Mouse (Mus musculus) CD4-positive helper T cell, adult 2 months (primary cell): ENCODE measurements at regions not wholly inside any gene's neighbourhood (a gene's known extent, or its start where the extent isn't known, plus 50 kb on each side); places are given as distances from the start of the nearest gene placed in this dataset.
"Not testable (repeated sequence)": the region's sequence is repeated elsewhere in the genome, so short reads cannot be mapped to it uniquely, and the experiment has no call there.

ENCODE experiments used
- DNase-seq: peaks from one replicate; pipeline ENCODE4 v3.0.0-alpha.2; 2012; ENCODE audit warnings: low read depth, missing footprints, low spot score

- DNase-seq: no peak
These were observed 828.6 kb upstream of the Sox9 start for GRCm38 (mm10) chr11:111953421-111953820.

GRCm38 (mm10) chr11:111957721-111958287, 824.2 kb upstream of the Sox9 start:
- no peak for DNase-seq

GRCm38 (mm10) chr11:111961047-111961837, 820.8 kb upstream of the Sox9 start:
- no peak for DNase-seq

DNA sequence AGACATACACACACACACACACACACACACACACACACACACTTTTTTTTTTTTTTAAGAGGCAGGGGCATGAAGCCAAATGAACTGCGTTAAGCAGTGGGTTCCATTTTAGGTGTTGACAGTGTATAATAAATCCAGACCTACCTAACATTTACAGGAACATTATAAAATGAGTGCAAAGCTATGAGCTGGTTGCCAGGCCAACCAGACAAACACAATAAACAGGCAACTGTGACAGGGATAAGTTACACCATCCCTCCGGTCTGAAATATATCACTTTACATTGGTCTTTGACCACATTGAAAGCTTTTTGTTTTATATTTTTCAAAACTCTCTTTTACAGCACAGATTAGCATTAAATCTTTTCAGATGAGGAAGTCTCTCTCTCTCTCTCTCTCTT, 820.2 kb upstream of the Sox9 start:
- DNase-seq: no peak

- DNase-seq: no peak
These were observed 818.0 kb upstream of the Sox9 start for GRCm38 (mm10) chr11:111964066-111964465.

GRCm38 (mm10) chr11:111966401-111966800, 815.6 kb upstream of the Sox9 start:
- no peak for DNase-seq

GRCm38 (mm10) chr11:111971001-111971400, 811.0 kb upstream of the Sox9 start:
- no peak for DNase-seq

- no peak for DNase-seq
These were observed 803.4 kb upstream of the Sox9 start for GRCm38 (mm10) chr11:111978667-111979066.

DNA sequence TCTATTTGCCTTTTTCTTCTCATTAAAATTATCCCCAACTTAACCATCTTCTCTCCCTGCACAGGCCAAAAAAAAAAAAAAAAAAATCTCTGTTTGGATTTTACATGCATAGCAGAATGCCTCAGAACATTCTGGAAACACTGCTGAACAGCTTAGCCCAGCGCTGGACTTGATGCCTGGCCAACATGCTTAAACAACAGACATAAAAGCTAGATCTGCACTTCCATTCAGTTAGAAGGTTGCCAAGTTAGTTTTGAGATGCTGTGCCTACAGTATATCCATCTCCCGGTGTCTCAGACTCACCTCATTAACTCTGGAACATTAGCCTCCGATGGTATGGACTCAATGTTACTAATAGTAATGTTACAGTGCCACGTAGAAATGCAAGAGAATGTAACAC, 785.6 kb upstream of the Sox9 start:
- DNase-seq: no peak

DNA sequence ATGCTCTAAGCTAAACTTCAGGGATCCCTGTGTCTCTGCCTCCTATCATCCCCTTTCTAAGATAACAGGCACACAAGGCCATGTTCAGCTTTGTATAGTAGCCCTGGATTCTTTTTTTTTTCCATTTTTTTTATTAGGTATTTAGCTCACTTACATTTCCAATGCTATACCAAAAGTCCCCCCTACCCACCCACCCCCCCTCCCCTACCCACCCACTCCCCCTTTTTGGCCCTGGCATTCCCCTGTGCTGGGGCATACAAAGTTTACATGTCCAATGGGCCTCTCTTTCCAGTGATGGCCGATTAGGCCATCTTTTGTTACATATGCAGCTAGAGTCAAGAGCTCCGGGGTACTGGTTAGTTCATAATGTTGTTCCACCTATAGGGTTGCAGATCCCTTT, 771.2 kb upstream of the Sox9 start:
- DNase-seq: not testable (repeated sequence)

GRCm38 (mm10) chr11:112017906-112018305, 764.1 kb upstream of the Sox9 start:
- DNase-seq: no peak

DNA sequence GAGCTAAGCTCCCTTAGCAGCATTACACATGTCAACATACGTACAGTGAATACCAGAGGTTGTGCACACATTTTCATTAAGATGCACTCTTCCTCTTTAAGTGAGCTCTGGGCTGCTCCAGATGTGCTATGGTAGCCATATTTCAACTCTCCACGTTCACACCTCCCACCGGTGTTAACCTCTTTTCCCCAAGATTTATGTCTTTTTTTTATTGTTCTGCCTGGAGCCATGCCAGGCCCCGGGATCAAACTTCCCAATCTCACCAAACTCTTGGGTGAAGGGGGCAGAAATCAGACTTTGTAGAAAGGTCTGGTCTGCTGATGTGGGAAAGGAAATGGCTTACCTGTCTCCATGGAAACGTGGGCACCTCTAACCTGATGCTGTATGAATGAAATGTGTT, 754.0 kb upstream of the Sox9 start:
- DNase-seq: no peak

GRCm38 (mm10) chr11:112038741-112039140, 743.3 kb upstream of the Sox9 start:
- DNase-seq: no peak

GRCm38 (mm10) chr11:112044455-112044854, 737.6 kb upstream of the Sox9 start:
- DNase-seq: no peak

DNA sequence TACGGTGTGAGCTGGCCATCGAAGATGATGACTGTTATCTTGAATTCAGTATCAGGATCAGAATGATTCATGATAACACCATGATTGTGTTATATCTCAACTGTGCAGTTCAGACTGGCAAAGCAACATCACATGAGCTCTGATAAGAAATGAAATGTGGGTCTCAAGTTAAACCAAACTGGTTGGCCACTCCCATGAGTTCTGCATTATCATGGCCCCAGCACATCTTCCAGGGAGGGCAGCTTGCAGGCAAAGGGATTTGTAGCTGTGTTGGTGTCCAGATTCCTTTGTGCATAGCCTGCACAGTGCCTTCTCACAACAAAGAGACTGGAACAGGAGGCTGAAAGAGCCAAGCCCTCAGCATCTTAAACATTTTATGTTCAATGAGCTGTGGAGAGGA, 736.7 kb upstream of the Sox9 start:
- DNase-seq: no peak

GRCm38 (mm10) chr11:112050362-112050761, 731.7 kb upstream of the Sox9 start:
- DNase-seq: no peak

- DNase-seq: no peak
These were observed 726.4 kb upstream of the Sox9 start for GRCm38 (mm10) chr11:112055591-112055990.

- no peak for DNase-seq
These were observed 714.8 kb upstream of the Sox9 start for GRCm38 (mm10) chr11:112067176-112067575.

GRCm38 (mm10) chr11:112068821-112069220, 713.2 kb upstream of the Sox9 start:
- no peak for DNase-seq

DNA sequence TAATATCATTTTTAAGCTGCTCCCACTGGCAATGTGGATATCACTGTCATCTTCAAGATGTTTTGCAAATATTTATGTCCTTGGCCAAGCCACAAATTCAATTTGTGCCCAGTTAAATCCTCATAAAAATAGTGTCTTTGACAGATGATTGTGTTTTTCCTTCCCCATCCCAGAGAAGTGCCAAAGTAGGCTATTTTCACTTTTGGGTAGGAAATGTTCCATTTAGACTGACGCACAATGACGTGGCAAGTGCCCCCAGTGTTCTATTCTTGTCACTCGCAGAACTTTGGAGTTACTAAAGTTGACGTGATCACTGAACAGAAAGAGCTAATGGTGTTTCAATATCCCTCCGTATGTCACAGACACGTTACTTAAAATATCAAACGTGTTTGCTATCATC, 710.5 kb upstream of the Sox9 start:
- no peak for DNase-seq

DNA sequence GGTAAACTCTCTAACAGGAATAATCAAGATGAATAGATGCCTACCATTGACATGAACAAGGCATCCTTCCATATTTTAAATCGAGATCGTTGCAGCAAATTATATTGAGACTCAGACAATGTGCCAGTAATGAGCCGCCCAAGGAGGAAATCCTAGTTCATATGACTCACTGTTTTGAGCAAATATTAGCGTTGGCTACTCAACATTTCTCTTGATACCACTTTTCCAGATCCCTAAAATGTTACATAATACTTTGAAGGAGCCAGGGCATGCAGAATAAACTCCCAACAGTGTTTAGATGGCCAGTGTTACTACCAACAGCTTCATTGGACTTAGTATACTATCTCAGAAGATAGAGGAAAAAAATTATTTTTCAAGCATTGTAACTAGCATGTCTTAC, 700.6 kb upstream of the Sox9 start:
- DNase-seq: no peak

GRCm38 (mm10) chr11:112083019-112083418, 699.0 kb upstream of the Sox9 start:
- no peak for DNase-seq

DNA sequence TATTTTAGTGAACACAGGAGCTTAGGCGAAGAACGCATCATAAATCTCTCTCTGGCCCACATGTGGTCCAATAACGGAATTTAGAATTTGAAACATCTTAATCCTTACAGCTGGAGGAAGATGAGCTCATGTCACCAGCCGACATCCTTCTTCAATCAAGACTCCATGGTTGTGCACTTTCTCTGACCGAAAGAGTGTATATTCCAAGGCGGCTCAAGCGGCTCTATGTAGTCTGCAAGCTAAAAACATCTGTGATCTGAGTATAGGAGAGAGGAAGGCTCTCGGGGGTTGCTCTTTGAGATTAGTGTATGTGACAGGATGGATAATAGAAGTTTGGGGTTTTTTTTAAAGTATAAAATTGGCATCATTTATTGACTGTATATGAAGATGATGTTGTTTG, 689.9 kb upstream of the Sox9 start:
- DNase-seq: no peak
